Mouse (Mus musculus) MEL (cell line): Measurements from ENCODE around the gene 5730596B20Rik. TPM values are rescaled to one million over a fixed set of nuclear protein-coding genes. Genes with fewer than 3 reads are reported as not detected.

Experiments
- DNase-seq: peaks from one replicate; pipeline ENCODE4 v3.0.0; 2011; ENCODE audit warnings: low read depth, low spot score
- H3K27ac ChIP-seq: 2 replicates; pipeline ENCODE4 v1.5.1; 2012; ENCODE audit warnings: low read depth, mild to moderate bottlenecking, control low read depth, low read length, moderate library complexity; ENCODE audit not compliant: control insufficient read depth
- H3K27me3 ChIP-seq, 2 experiments: fragments of 150-350 bp in 1 of 2; sonication (generic) in 1 of 2; 2 replicates each; pipeline ENCODE4 v1.6.1; 2012; ENCODE audit warnings: low read length in 2 of 2, mild to moderate bottlenecking in 2 of 2, improper control_type of control experiment in 1 of 2, moderate library complexity in 1 of 2; ENCODE audit not compliant: insufficient read depth in 2 of 2, control insufficient read depth in 1 of 2
- H3K36me3 ChIP-seq, 2 experiments: 2 replicates each; pipeline ENCODE4 v1.6.1; 2012 to 2014; ENCODE audit warnings: low read length in 2 of 2, improper control_type of control experiment in 1 of 2, inconsistent platforms in 1 of 2, mild to moderate bottlenecking in 1 of 2; ENCODE audit not compliant: insufficient read depth in 2 of 2, control insufficient read depth in 1 of 2
- H3K4me1 ChIP-seq, 2 experiments: fragments of 150-350 bp in 1 of 2; sonication (generic) in 1 of 2; 2 replicates each; pipeline ENCODE4 v1.6.1; 2012; ENCODE audit warnings: low read length in 2 of 2, improper control_type of control experiment in 1 of 2, mild to moderate bottlenecking in 1 of 2; ENCODE audit not compliant: insufficient read depth in 2 of 2, control insufficient read depth in 1 of 2
- H3K4me3 ChIP-seq, 2 experiments: fragments of 150-350 bp in 1 of 2; sonication (generic) in 1 of 2; 2 replicates each; pipeline ENCODE4 v1.5.1; 2012; ENCODE audit warnings: low read depth in 2 of 2, low read length in 2 of 2, mild to moderate bottlenecking in 2 of 2, moderate library complexity in 2 of 2, control low read depth in 1 of 2, improper control_type of control experiment in 1 of 2; ENCODE audit not compliant: control insufficient read depth in 1 of 2, insufficient read depth in 1 of 2
- H3K79me2 ChIP-seq: 2 replicates; pipeline ENCODE4 v1.6.1; 2012; ENCODE audit warnings: mild to moderate bottlenecking, low read length, moderate library complexity; ENCODE audit not compliant: control insufficient read depth, poor library complexity, insufficient read depth
- H3K9ac ChIP-seq: 2 replicates; pipeline ENCODE4 v1.6.1; 2012; ENCODE audit warnings: low read depth, mild to moderate bottlenecking, control low read depth, low read length, moderate library complexity; ENCODE audit not compliant: control insufficient read depth, poor library complexity, severe bottlenecking
- H3K9me3 ChIP-seq: fragments of 150-350 bp; sonication (generic); replicated peaks from 2 replicates; pipeline ENCODE4 v1.6.1; 2012; ENCODE audit warnings: mild to moderate bottlenecking, low read length, improper control_type of control experiment, moderate library complexity; ENCODE audit not compliant: insufficient read depth
- CHD1 ChIP-seq: IDR thresholded peaks from 2 replicates; pipeline ENCODE4 v1.6.1; 2012; ENCODE audit warnings: low read depth, mild to moderate bottlenecking, inconsistent platforms, low read length, improper control_type of control experiment
- CTCF ChIP-seq, 3 experiments: IDR thresholded peaks in 2 of 3; conservative IDR thresholded peaks in 1 of 3; 2 replicates each; pipeline ENCODE4 v1.5.1; 2011 to 2012; ENCODE audit warnings: low read length in 3 of 3, low read depth in 2 of 3, mild to moderate bottlenecking in 2 of 3, improper control_type of control experiment in 1 of 3, inconsistent platforms in 1 of 3, mixed read lengths in 1 of 3, moderate library complexity in 1 of 3; ENCODE audit not compliant: control insufficient read depth in 1 of 3, insufficient read depth in 1 of 3, poor library complexity in 1 of 3, severe bottlenecking in 1 of 3
- E2F4 ChIP-seq: IDR thresholded peaks from 2 replicates; pipeline ENCODE4 v1.6.1; 2011; ENCODE audit warnings: low read depth, low read length, improper control_type of control experiment, borderline replicate concordance
- EP300 ChIP-seq, 2 experiments: IDR thresholded peaks; 2 replicates each; pipeline ENCODE4 v1.6.1; 2011; ENCODE audit warnings: improper control_type of control experiment in 2 of 2, low read length in 2 of 2, low read depth in 1 of 2, mild to moderate bottlenecking in 1 of 2
- ETS1 ChIP-seq: IDR thresholded peaks from 2 replicates; pipeline ENCODE4 v1.6.1; 2012; ENCODE audit warnings: low read depth, mild to moderate bottlenecking, inconsistent platforms, low read length, improper control_type of control experiment, moderate library complexity
- KAT2A ChIP-seq: conservative IDR thresholded peaks from 2 replicates; pipeline ENCODE4 v1.6.1; 2012; ENCODE audit warnings: low read depth, low read length, improper control_type of control experiment, inconsistent platforms
- MAZ ChIP-seq: IDR thresholded peaks from 2 replicates; pipeline ENCODE4 v1.6.1; 2012; ENCODE audit warnings: low read depth, mild to moderate bottlenecking, inconsistent platforms, low read length, improper control_type of control experiment
- MEF2A ChIP-seq: IDR thresholded peaks from 2 replicates; pipeline ENCODE4 v1.6.1; 2014; ENCODE audit warnings: low read depth, mild to moderate bottlenecking, inconsistent platforms, low read length, improper control_type of control experiment; ENCODE audit not compliant: poor library complexity, insufficient replicate concordance, severe bottlenecking; ENCODE audit errors: extremely low read depth
- NELFE ChIP-seq: IDR thresholded peaks from 2 replicates; pipeline ENCODE4 v1.6.1; 2011; ENCODE audit warnings: low read depth, low read length, improper control_type of control experiment
- NRF1 ChIP-seq: IDR thresholded peaks from 2 replicates; pipeline ENCODE4 v1.6.1; 2014; ENCODE audit warnings: low read depth, mild to moderate bottlenecking, inconsistent platforms, low read length, improper control_type of control experiment, moderate library complexity; ENCODE audit not compliant: poor library complexity, insufficient read depth, severe bottlenecking
- POLR2AphosphoS2 ChIP-seq: IDR thresholded peaks from 2 replicates; pipeline ENCODE4 v1.6.1; 2011; ENCODE audit warnings: low read length, improper control_type of control experiment
- POLR2AphosphoS5 ChIP-seq: IDR thresholded peaks from 2 replicates; pipeline ENCODE4 v1.6.1; 2012; ENCODE audit warnings: low read depth, borderline replicate concordance, mild to moderate bottlenecking, inconsistent platforms, low read length, moderate library complexity, mixed read lengths
- RAD21 ChIP-seq: IDR thresholded peaks from 2 replicates; pipeline ENCODE4 v1.6.1; 2011; ENCODE audit warnings: mild to moderate bottlenecking, low read depth, low read length, improper control_type of control experiment
- RCOR1 ChIP-seq: IDR thresholded peaks from 2 replicates; pipeline ENCODE4 v1.6.1; 2012; ENCODE audit warnings: low read depth, mild to moderate bottlenecking, inconsistent platforms, low read length, improper control_type of control experiment
- SIN3A ChIP-seq: IDR thresholded peaks from 2 replicates; pipeline ENCODE4 v1.6.1; 2012; ENCODE audit warnings: low read length, improper control_type of control experiment, inconsistent platforms
- TBP ChIP-seq: IDR thresholded peaks from 2 replicates; pipeline ENCODE4 v1.8.0; 2011; ENCODE audit warnings: low read depth, low read length, improper control_type of control experiment
- TCF12 ChIP-seq: IDR thresholded peaks from 2 replicates; pipeline ENCODE4 v1.6.1; 2014; ENCODE audit warnings: low read depth, mild to moderate bottlenecking, inconsistent platforms, low read length, improper control_type of control experiment, moderate library complexity
- UBTF ChIP-seq: IDR thresholded peaks from 2 replicates; pipeline ENCODE4 v1.6.1; 2012; ENCODE audit warnings: low read depth, mild to moderate bottlenecking, inconsistent platforms, low read length, improper control_type of control experiment, moderate library complexity, borderline replicate concordance; ENCODE audit not compliant: insufficient read depth
- USF1 ChIP-seq: IDR thresholded peaks from 2 replicates; pipeline ENCODE4 v1.6.1; 2014; ENCODE audit warnings: low read depth, mild to moderate bottlenecking, inconsistent platforms, low read length, improper control_type of control experiment, moderate library complexity
- ZKSCAN1 ChIP-seq: IDR thresholded peaks from 2 replicates; pipeline ENCODE4 v1.6.1; 2012; ENCODE audit warnings: low read depth, mild to moderate bottlenecking, inconsistent platforms, low read length, improper control_type of control experiment, moderate library complexity
- ZMIZ1 ChIP-seq: IDR thresholded peaks from 2 replicates; pipeline ENCODE4 v1.6.1; 2012; ENCODE audit warnings: low read depth, mild to moderate bottlenecking, inconsistent platforms, low read length, improper control_type of control experiment, moderate library complexity
- polyA plus RNA-seq, 2 experiments: library from polyadenylated mRNA; stranded (reverse) in 1 of 2; unstranded in 1 of 2; fragments of >175 nt in 1 of 2; fragments of >200 nt in 1 of 2; gene quantifications; 2 replicates each; pipeline versions ENCODE4 v1.2.1 to v1.2.4; 2012; ENCODE audit warnings: low replicate concordance in 2 of 2, low read depth in 1 of 2; ENCODE audit not compliant: insufficient read length in 2 of 2, insufficient read depth in 1 of 2, missing spikeins in 1 of 2
- total RNA-seq: library from RNA; depleted of rRNA; stranded (reverse); fragments of 300-350 nt; gene quantifications from 2 replicates; pipeline ENCODE4 v1.2.3, GENCODE M21; 2012

Gene 5730596B20Rik
- total and polyA plus RNA-seq, 3 experiments: not detected

DNA sequence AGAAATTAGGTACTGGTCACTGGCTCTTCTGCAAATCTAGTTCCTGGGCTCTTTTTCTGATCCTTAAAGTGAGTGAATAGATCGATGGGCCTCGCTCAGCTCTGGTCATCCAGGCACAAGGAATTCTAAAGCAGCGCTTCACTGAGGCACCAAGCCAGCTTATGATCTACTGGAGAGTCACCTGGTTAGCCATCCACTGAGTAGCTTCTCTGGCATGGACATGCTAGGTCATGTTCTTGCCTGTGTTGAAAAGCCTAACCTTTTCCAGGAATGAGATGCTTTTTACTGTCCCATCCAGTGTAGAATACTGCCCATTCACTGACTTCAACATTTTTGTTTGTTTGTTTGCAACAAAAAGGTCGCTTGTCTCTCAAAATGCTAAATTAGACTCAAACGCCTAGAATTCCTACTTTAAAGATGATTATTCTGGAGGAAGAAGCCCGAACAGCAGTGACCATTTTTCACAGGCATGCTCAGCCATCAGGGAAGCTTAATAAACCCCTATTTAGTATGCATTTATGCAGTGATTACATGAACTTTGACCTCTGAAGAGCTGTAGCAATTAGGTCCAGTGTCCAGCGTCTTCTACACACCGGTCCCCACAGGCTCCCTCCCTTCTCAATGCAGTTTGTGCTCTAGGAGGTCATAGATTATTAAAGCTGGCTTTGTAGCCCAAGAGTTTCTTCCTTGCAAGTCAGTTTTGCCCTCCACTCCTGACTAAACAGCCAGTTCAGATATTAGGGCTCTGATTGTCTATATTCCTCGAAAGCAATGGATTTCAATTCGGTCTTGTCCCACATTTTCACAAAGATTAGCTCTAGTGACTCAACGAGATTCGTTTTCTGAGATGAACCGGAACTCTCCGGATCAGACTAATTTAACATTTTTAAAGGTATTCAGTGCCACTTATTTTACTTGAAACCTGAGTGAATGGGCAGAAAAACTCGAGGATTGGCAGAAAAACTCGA is 24.8 kb upstream of the 5730596B20Rik start (continued):
- TF ChIP-seq TCF12: no peak
- TF ChIP-seq RAD21: no peak

- H3K36me3 ChIP-seq: no peaks in the 10 kb centered on the region
- H3K9ac ChIP-seq: no peak overlapping the region
- H3K4me1 ChIP-seq: no peaks in the 10 kb centered on the region
- no peak for DNase-seq
- no peaks in the 10 kb centered on the region for H3K79me2 ChIP-seq
- H3K27me3 ChIP-seq: peaks cover 0 to 4% of the 10 kb centered on the region in 2 experiments; a peak in 2 of 4 replicates
- H3K27ac ChIP-seq: no peak overlapping the region
- H3K4me3 ChIP-seq: no peak overlapping the region
- no peaks in the 10 kb centered on the region for H3K9me3 ChIP-seq
- TF ChIP-seq ZKSCAN1 (no peak), USF1 (no peak), EP300 (IDR thresholded peaks at IDR 0.05; ENCODE audit: low read depth in 1 of 2, low read length in 2 of 2) (no peak), POLR2AphosphoS5 (no peak), ETS1 (no peak), POLR2AphosphoS2 (no peak)
Measured at GRCm38 (mm10) chr6:52153270-52153669, 24.0 kb upstream of the 5730596B20Rik start.

DNA sequence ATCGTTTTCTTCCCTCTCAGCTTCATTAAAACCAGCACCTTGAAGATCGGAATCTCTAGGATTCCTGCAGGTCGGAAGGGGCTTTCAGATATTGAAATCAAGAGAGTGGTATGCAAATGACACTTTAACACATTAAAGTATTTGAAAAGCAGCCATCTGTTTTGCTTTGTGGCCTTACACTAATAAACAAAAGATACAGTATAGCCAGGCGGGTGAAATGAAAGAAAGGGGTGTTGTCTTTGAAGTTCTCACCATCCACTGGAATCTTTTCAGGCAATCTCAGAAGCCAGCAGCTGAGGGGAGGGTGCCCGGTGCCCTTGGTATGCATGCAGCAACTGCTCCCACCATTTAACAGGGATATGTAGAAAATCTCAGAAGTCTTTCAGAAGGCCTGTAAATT is 23.3 kb upstream of the 5730596B20Rik start:
- Histone ChIP-seq H3K27me3 (peaks cover 0 to 4% of the 10 kb centered on the region in 2 experiments; a peak in 2 of 4 replicates), H3K4me1 (no peaks in the 10 kb centered on the region), H3K79me2 (no peaks in the 10 kb centered on the region), H3K9ac (no peak overlapping the region), H3K36me3 (no peaks in the 10 kb centered on the region), H3K27ac (no peak overlapping the region), H3K4me3 (no peak overlapping the region), H3K9me3 (no peaks in the 10 kb centered on the region)
- no peak for DNase-seq
- TF ChIP-seq TBP (no peak), SIN3A (no peak), NELFE (no peak), E2F4 (no peak), POLR2AphosphoS5 (no peak), POLR2AphosphoS2 (no peak), RCOR1 (no peak), CTCF (IDR thresholded peaks at IDR 0.05 in 2 of 3, conservative IDR thresholded peaks at IDR 0.05 in 1 of 3; ENCODE audit: control insufficient read depth in 1 of 3, insufficient read depth in 1 of 3, low read depth in 2 of 3, low read length in 3 of 3, poor library complexity in 1 of 3, severe bottlenecking in 1 of 3) (no peak), UBTF (no peak), NRF1 (no peak), CHD1 (no peak), MEF2A (no peak), MAZ (no peak), ZMIZ1 (no peak), KAT2A (no peak)
